Mouse (Mus musculus): ENCODE results near the gene Bsnd.
A peak's percentile ranks its signal among the peaks of the same experiment; 100 is the strongest.

The Bsnd gene

DNA sequence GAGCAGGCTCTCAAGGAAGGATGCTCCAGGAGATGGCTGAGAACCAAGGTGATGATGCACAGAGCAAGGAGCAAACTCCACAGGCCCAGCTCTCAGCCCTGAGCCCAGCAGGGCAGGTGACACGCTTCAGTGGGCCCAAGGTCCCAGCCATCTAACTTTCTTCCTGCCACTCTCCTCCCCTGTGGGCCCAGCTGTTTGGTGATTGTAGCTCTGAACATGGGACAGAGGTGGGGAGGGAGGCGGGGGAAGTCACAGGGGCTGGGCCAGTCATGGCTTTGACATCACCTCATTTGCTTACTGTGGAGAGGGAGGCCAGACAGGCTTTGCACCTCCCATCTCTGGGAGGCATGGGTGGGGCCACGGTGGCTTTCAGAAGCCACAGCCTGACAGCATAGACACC lies at the start of gene Bsnd:
Bsnd (minus strand) TSS at position 168 of the 400 bp plus-strand sequence.
- DNase-seq (ENCODE audit: low spot score), result no peak

- no peak for DNase-seq (ENCODE audit: low spot score)
Measured at GRCm38 (mm10) chr4:106541491-106541890, 49.4 kb upstream of the Bsnd start.

DNA sequence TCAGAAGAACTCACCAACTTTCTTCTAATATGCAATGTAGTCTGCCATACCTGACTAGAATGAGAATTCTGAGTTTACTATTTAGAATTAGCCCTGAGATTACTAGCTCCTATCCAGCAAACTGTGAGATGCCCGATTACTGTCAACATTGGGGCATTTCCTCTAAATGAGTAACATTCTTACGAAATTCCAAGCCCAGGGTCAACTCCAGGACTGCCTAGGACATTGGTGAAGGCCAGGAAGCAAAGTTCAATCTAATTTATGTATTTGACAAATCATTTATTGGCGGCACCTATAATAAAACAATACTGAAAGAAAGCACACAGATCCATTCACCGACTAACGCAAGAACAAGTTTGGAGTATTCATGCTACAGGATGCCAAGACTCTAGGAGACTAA lies 47.7 kb upstream of the Bsnd start:
- DNase-seq (ENCODE audit: low spot score), result no peak

DNA sequence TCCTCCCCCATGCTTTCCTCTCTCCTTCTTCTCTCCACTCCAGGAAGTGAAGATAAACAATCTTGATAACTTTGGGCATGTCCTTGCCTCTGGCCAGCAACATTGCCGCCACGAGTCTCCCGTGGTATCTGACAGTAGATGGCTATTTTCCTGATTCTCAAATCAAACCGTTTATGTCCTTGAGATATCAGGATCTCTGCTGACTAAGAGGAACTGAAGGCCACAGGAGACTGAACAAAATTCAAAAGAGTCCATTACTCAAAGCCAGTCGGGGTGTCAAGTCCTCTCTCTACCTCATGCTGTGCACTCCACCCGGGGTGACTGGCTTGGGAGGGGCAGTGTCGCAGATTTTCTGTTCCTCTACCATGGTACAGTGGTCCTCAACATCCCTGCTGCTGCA lies 42.2 kb upstream of the Bsnd start:
- DNase-seq (ENCODE audit: low spot score), result no peak

GRCm38 (mm10) chr4:106533421-106534080 lies 41.5 kb upstream of the Bsnd start:
- no peak for DNase-seq (ENCODE audit: low spot score)

- DNase-seq (ENCODE audit: low spot score), result no peak
Measured at GRCm38 (mm10) chr4:106530113-106530482, 38.0 kb upstream of the Bsnd start.

DNA sequence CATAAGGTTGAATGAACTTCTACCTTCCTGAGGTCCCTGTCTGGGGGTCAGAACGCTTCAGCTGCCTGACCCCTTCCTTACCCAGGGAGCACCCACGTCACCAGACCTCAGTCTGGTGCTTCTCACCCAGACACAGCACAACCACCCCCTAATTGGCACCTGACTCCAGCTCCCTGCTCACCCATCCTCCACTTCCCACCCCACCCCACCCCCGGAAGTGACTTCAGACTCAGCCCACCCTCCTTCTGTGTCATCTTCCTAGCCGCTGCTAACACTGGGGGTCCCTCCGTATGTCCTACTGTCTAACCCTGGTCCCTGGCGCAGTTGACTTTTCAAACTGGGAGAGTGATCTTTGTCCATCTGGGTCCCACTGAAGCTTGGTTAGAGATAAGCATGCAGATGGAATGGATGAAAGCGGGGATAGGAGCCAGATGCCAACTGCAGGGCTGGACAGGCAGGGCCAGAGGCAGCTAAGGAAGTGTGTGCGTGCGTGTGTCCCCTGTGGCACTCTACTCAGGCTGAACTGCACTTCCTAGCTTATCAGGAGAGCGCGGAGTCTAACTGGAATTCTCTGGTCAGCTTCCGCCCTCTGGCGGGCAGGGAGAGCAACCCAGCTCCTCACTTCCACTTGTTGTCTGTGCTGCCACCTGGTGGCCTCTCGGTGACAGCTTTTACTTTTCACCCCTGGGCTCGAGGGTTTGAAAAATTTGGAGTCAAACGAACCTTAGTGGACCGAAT lies 37.5 kb upstream of the Bsnd start:
- peak; percentile 82 for DNase-seq (ENCODE audit: low spot score)

- no peak for DNase-seq (ENCODE audit: low spot score)
Measured at GRCm38 (mm10) chr4:106527856-106528547, 35.9 kb upstream of the Bsnd start.

- no peak for DNase-seq (ENCODE audit: low spot score)
Measured at GRCm38 (mm10) chr4:106525001-106525400, 32.9 kb upstream of the Bsnd start.

DNA sequence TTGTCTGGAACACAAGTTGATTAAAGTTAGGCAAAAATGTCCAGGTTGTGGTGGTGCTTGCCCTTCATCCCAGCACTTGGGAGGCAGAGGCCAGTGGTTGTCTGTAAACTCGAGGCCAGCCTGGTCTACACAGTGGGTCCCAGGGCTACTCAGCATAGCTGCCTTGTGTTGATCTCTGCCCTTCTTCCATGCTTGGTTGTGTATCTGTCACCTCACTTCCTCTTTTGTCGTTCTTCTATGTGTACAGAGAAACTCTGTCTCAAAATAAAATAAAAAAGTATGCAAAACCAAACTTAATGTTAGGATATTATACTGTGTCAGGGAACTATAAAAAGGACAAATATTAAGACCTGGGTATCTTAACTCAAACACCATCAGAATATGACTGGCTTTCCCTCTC lies 32.0 kb upstream of the Bsnd start:
- DNase-seq (ENCODE audit: low spot score), result no peak

DNA sequence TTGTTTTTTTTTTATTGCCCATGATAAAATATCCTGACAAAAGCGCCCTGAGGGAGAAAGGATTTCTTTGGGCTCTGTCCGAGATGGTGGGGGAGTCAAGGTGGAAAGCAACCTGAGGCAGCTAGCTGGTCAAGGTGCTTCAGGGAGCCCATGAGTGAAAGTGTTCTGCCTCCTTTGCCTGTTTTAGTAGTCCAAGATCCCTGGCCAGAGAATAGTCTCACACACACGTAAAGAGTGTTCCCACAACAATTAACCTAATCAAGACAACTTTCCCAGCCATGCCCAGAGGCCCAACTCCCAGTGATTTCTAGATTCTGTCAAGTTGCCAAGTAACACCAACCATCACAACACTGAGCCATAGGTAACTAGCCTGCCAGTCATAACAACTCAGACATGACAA lies 30.5 kb upstream of the Bsnd start:
- no peak for DNase-seq (ENCODE audit: low spot score)

- no peak for DNase-seq (ENCODE audit: low spot score)
Measured at GRCm38 (mm10) chr4:106514606-106515005, 22.5 kb upstream of the Bsnd start.

- DNase-seq (ENCODE audit: low spot score), result no peak
Measured at GRCm38 (mm10) chr4:106509888-106510287, 17.8 kb upstream of the Bsnd start.

GRCm38 (mm10) chr4:106505453-106506058 lies 13.5 kb upstream of the Bsnd start:
- DNase-seq (ENCODE audit: low spot score), result no peak

DNA sequence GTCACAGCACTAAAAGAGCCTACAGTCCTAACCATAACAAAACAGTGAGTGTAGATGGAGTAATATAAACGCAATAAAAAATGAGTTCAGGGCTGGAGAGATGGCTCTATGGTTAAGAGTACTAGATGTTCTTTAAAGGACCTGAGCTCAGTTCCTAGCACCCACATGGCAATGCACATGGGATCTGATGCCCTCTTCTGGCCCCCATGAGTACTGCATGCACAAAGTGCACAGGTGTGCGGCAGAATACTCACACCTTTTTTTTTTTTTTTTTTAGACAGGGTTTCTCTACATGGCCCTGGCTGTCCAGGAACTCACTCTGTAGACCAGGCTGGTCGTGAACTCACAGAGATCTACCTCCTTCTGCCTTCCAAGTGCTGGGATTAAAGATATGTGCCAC lies 11.5 kb upstream of the Bsnd start:
- DNase-seq (ENCODE audit: low spot score), result no peak

DNA sequence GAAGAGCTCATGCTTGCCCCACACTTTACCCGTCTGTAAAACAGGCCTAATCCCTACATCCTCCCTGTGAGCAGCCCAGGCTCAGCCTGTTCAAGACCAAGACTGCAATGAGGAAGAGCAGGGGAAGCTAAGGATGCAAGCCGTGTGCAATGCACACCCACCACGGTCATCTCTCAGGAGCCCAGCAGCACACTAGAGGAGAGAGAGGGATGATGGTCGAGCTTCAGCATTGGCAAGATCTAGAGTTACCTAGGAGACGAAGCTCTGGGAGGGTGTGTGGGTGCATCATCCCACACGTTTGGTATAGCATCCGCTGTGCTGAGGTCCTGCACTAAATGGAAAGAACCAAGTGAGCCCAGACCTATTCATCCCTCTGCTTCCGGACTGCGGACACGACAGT lies 8.0 kb upstream of the Bsnd start:
- no peak for DNase-seq (ENCODE audit: low spot score)

GRCm38 (mm10) chr4:106498471-106498844 lies 6.4 kb upstream of the Bsnd start:
- DNase-seq (ENCODE audit: low spot score), result no peak

DNA sequence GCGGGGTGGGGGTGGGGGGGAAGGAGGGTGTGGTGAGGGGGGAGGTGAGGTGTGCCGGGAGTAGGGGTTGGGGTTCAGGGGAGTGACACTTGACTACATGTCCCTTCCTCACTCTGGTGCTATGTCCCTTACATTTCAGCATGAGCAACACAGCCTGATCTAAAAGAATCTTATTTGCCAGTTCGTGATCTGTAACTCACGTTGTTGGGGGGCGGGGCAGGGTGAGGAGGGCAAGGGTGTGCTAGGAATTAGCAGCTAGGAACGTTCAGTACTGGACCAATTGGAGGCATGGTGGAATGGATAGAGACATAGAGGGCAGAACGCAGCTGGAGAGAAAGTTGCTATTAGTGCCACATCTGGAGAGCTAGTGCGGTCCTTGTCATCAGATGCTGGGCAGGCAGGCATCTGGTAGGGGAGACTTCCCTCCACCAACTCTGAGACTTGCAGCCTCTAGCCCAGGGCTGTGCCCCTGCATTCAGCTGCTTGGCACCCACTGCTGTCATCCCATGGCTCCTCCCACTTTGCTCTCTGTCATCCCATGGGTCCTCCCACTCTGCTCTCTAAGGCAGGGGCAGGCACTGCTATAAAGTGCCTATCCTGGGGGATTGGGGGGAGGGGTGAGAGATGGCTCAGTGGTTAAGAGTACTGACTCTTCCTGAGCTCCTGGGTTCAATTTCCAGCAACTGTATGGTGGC lies 5.8 kb upstream of the Bsnd start:
- DNase-seq (ENCODE audit: low spot score), result no peak

GRCm38 (mm10) chr4:106496833-106497232 lies 4.8 kb upstream of the Bsnd start:
- DNase-seq (ENCODE audit: low spot score), result no peak

GRCm38 (mm10) chr4:106493639-106494038 lies 1.6 kb upstream of the Bsnd start:
- DNase-seq (ENCODE audit: low spot score), result no peak

DNA sequence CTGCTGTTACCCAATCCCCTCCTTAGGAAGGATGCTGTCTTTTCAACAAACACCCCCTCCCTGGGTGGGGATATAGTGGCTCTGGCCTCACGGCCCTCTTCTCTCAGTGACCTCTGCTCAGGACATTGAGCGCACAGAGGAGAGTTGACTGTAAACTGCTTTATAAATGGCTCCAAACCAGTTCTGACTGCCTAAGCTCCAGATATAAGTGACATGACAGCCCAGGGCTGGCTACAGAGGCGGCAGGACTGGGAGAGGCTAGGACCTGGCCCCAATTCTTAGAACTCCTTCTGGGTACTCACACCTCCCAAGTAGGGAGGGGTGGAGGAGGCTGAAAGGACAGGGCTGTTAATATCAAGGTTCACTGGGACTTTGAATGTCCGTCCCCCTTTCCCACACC lies 1.5 kb downstream of the Bsnd start:
- DNase-seq (ENCODE audit: low spot score), result no peak

DNA sequence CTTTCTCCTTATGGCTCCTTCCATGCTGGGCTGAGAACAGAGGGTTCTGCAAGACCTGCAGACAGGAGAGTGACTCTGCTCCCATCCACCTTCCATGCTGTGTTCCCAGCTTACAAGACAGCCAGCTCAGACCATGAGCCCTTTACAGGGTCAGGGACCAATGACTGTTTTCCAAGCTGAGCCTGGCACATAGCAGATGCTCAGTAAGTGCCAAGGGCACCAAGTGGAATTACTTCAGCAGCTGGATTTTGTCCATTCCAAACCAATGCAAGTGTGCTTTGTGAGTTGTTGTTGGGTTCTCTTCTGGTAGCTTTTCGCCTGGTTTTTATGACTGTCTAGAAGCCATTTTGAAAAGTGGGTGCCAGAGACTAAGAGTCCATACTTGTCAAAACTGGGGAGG lies 8.3 kb downstream of the Bsnd start:
- no peak for DNase-seq (ENCODE audit: low spot score)
